Mouse (Mus musculus) forebrain, embryonic 16.5 days (tissue): ENCODE data around the gene Hspb2. TPM values are rescaled to one million over a fixed set of nuclear protein-coding genes. Genes with fewer than 3 reads are reported as not detected.

Source experiments
- ATAC-seq: fragments of 200-750 bp; cut with Nextera tagmentation; 2 replicates; pipeline ENCODE4 v1.8.0; 2017; ENCODE audit warnings: mild to moderate bottlenecking, moderate library complexity
- H3K27ac ChIP-seq: fragments of 300-500 bp; sonication (generic); 2 replicates; pipeline ENCODE4 v1.5.1; 2014; ENCODE audit warnings: low read length, control low read depth
- H3K27me3 ChIP-seq: fragments of 300-500 bp; sonication (generic); replicated peaks from 2 replicates; pipeline ENCODE4 v1.6.1; 2014; ENCODE audit warnings: low read length; ENCODE audit not compliant: control insufficient read depth, insufficient read depth
- H3K36me3 ChIP-seq: fragments of 300-500 bp; sonication (generic); 2 replicates; pipeline ENCODE4 v1.6.1; 2014; ENCODE audit not compliant: control insufficient read depth, insufficient read depth
- H3K4me1 ChIP-seq: fragments of 300-500 bp; sonication (generic); replicated peaks from 2 replicates; pipeline ENCODE4 v1.6.1; 2014; ENCODE audit warnings: low read length; ENCODE audit not compliant: control insufficient read depth, insufficient read depth
- H3K4me2 ChIP-seq: fragments of 300-500 bp; sonication (generic); 2 replicates; pipeline ENCODE4 v1.6.1; 2014; ENCODE audit warnings: mild to moderate bottlenecking, low read length, control low read depth
- H3K4me3 ChIP-seq: fragments of 300-500 bp; sonication (generic); replicated peaks from 2 replicates; pipeline ENCODE4 v1.5.1; 2014; ENCODE audit warnings: mild to moderate bottlenecking, low read length, control low read depth
- H3K9ac ChIP-seq: fragments of 300-500 bp; sonication (generic); replicated peaks from 2 replicates; pipeline ENCODE4 v1.6.1; 2014; ENCODE audit warnings: low read depth, low read length, control low read depth
- H3K9me3 ChIP-seq: fragments of 300-500 bp; sonication (generic); 2 replicates; pipeline ENCODE4 v1.6.1; 2016; ENCODE audit warnings: low read length; ENCODE audit not compliant: control insufficient read depth
- WGBS: fragments of 180-500 bp; shearing (Covaris S2); extraction: QIAGEN DNeasy Blood & Tissue Kit; methylation state at CpG from one replicate; pipeline ENCODE4 v1.1.7; 2014; 5-methylcytosine and 5-hydroxymethylcytosine counted together
- polyA plus RNA-seq: library from polyadenylated mRNA; unstranded; fragments of >200 nt; fragmentation: Nextera tagmentation; extraction: Ambion mirVana; gene quantifications from 2 replicates; pipeline ENCODE4 v1.2.1, GENCODE M21; 2015

The Hspb2 gene
- polyA plus RNA-seq, 1 experiment from 2014 or later: 0.81 TPM

- Histone ChIP-seq H3K9me3 (no peaks in the 10 kb centered on the region), H3K9ac (peak within 1 kb of the TSS; percentile 93), H3K4me3 (peak within 1 kb of the TSS; percentile 94), H3K27me3 (no peaks in the 10 kb centered on the region), H3K27ac (peak within 1 kb of the TSS; percentile 91), H3K4me2 (peak within 1 kb of the TSS; percentile 75), H3K4me1 (peaks cover 18% of the 10 kb centered on the region), H3K36me3 (0 out of 2 replicates have a peak, but pooled peaks cover 2% of the 10 kb centered on the region)
- WGBS: under 1% methylated on average over 51 of the region's 51 CpGs
- ATAC-seq: peak; percentile 91
Observed at GRCm38 (mm10) chr9:50774991-50775612, 22.9 kb upstream of the Hspb2 start, which contains the start of the genes Alg9 and 1110032A03Rik. TSS of gene Alg9 (plus strand) at chr9:50775019. TSS of gene 1110032A03Rik (minus strand) at chr9:50775520.

- Histone ChIP-seq H3K9ac (no peak overlapping the region), H3K4me1 (peaks cover 18% of the 10 kb centered on the region), H3K4me2 (peak overlapping the region; percentile 75), H3K36me3 (no peaks in the 10 kb centered on the region), H3K27ac (peak overlapping the region; percentile 18; the same call in 1 of the 2 replicates), H3K27me3 (no peaks in the 10 kb centered on the region), H3K9me3 (no peaks in the 10 kb centered on the region), H3K4me3 (peak overlapping the region; percentile 4; the same call in 1 of the 2 replicates)
- no peak for ATAC-seq
- 80% methylated on average over 4 of the region's 4 CpGs for WGBS
Observed at GRCm38 (mm10) chr9:50774026-50774462, 21.9 kb upstream of the Hspb2 start.

GRCm38 (mm10) chr9:50770011-50770410, 17.9 kb upstream of the Hspb2 start:
- H3K9me3 ChIP-seq: no peaks in the 10 kb centered on the region
- H3K4me3 ChIP-seq: no peak overlapping the region
- H3K27ac ChIP-seq: no peak overlapping the region
- H3K4me1 ChIP-seq: peaks cover 15% of the 10 kb centered on the region
- H3K36me3 ChIP-seq: no peaks in the 10 kb centered on the region
- no peaks in the 10 kb centered on the region for H3K27me3 ChIP-seq
- 79% methylated on average over 2 of the region's 2 CpGs for WGBS
- H3K9ac ChIP-seq: no peak overlapping the region
- ATAC-seq: no peak
- no peak overlapping the region for H3K4me2 ChIP-seq

GRCm38 (mm10) chr9:50768107-50769002, 16.2 kb upstream of the Hspb2 start, which contains the start of gene Fdxacb1:
TSS of gene Fdxacb1 (plus strand) at chr9:50768236.
- peak within 1 kb of the TSS; percentile 81 for H3K4me3 ChIP-seq
- H3K9me3 ChIP-seq: no peaks in the 10 kb centered on the region
- H3K4me1 ChIP-seq: peaks cover 5% of the 10 kb centered on the region
- H3K4me2 ChIP-seq: peak within 1 kb of the TSS; percentile 93
- no peaks in the 10 kb centered on the region for H3K36me3 ChIP-seq
- WGBS: 5% methylated on average over 59 of the region's 59 CpGs
- H3K27ac ChIP-seq: peak within 1 kb of the TSS; percentile 93
- H3K27me3 ChIP-seq: no peaks in the 10 kb centered on the region
- H3K9ac ChIP-seq: peak within 1 kb of the TSS; percentile 79
- peak; percentile 95 for ATAC-seq

- H3K4me3 ChIP-seq: peak overlapping the region; percentile 81
- WGBS: 6% methylated on average over 17 of the region's 17 CpGs
- peak overlapping the region; percentile 93 for H3K4me2 ChIP-seq
- no peaks in the 10 kb centered on the region for H3K36me3 ChIP-seq
- peak overlapping the region; percentile 84 for H3K27ac ChIP-seq
- no peak for ATAC-seq
- H3K9me3 ChIP-seq: no peaks in the 10 kb centered on the region
- H3K9ac ChIP-seq: peak overlapping the region; percentile 79
- peaks cover 5% of the 10 kb centered on the region for H3K4me1 ChIP-seq
- no peaks in the 10 kb centered on the region for H3K27me3 ChIP-seq
Observed at GRCm38 (mm10) chr9:50767531-50768106, 15.5 kb upstream of the Hspb2 start.

- Histone ChIP-seq H3K4me3 (no peak overlapping the region), H3K36me3 (no peaks in the 10 kb centered on the region), H3K27ac (no peak overlapping the region), H3K9ac (no peak overlapping the region), H3K27me3 (no peaks in the 10 kb centered on the region), H3K4me2 (no peak overlapping the region), H3K4me1 (peaks cover 5% of the 10 kb centered on the region), H3K9me3 (no peaks in the 10 kb centered on the region)
- ATAC-seq: no peak
- WGBS: 74% methylated on average over 1 of the region's 1 CpGs
Observed at GRCm38 (mm10) chr9:50763331-50763730, 11.2 kb upstream of the Hspb2 start.

GRCm38 (mm10) chr9:50761520-50762243, 9.5 kb upstream of the Hspb2 start:
- Histone ChIP-seq H3K9ac (no peak overlapping the region), H3K27me3 (no peaks in the 10 kb centered on the region), H3K4me3 (no peak overlapping the region), H3K4me1 (no peaks in the 10 kb centered on the region), H3K9me3 (no peaks in the 10 kb centered on the region), H3K4me2 (no peak overlapping the region), H3K36me3 (no peaks in the 10 kb centered on the region), H3K27ac (no peak overlapping the region)
- 59% methylated on average over 6 of the region's 6 CpGs for WGBS
- ATAC-seq: no peak

GRCm38 (mm10) chr9:50756711-50757110, 4.6 kb upstream of the Hspb2 start:
- Histone ChIP-seq H3K4me1 (peaks cover 10% of the 10 kb centered on the region), H3K9ac (no peak overlapping the region), H3K27ac (no peak overlapping the region), H3K4me2 (no peak overlapping the region), H3K36me3 (no peaks in the 10 kb centered on the region), H3K27me3 (no peaks in the 10 kb centered on the region), H3K4me3 (no peak overlapping the region), H3K9me3 (no peaks in the 10 kb centered on the region)
- ATAC-seq: no peak
- WGBS: 33% methylated on average over 5 of the region's 5 CpGs
